Mouse (Mus musculus) brown adipose tissue, adult 24 weeks (tissue): Measurements from ENCODE around the gene Synm. TPM values are rescaled to one million over a fixed set of nuclear protein-coding genes. Genes with fewer than 3 reads are reported as not detected.

Source experiments
- H3K27ac ChIP-seq: fragments of 200-500 bp; replicated peaks from 2 replicates; pipeline ENCODE4 v1.5.1; 2012; ENCODE audit warnings: low read depth, mild to moderate bottlenecking, low read length
- H3K4me1 ChIP-seq: fragments of 200-500 bp; 2 replicates; pipeline ENCODE4 v1.6.1; 2012; ENCODE audit warnings: low read length, mixed read lengths; ENCODE audit not compliant: control insufficient read depth, insufficient read depth, insufficient read length
- H3K4me3 ChIP-seq: fragments of 200-500 bp; 2 replicates; pipeline ENCODE4 v1.5.1; 2012; ENCODE audit warnings: low read depth, mild to moderate bottlenecking, low read length, moderate library complexity; ENCODE audit not compliant: insufficient read depth
- polyA plus RNA-seq: library from polyadenylated mRNA; stranded (reverse); fragments of >200 nt; gene quantifications from 2 replicates; pipeline ENCODE4 v1.2.4, GENCODE M21; 2012; ENCODE audit not compliant: missing spikeins, insufficient read depth, insufficient read length

Gene Synm
- polyA plus RNA-seq, 1 experiment = 5.0 TPM

DNA sequence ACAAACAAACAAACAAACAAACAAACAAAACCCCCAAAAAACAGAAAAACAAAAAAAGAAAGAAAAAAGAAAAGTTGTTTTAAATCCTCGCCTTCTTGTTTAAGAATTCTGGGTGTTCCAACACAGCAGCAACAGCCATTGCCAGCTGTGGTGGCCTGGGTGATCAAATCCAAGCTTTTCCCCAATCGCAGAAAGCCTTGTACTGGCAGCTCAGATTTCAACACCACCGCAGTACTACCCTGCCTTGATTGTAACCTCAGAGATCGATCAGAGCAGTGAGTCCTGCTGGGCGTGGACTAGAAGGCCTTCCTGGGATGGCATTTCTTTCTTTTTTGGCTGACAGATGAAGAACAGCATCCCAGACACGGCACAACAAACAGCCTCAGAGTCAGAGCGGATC is 63.6 kb downstream of the Synm start:
- no peak overlapping the region for H3K27ac ChIP-seq
- H3K4me3 ChIP-seq = no peak overlapping the region
- peaks cover 2% of the 10 kb centered on the region; the same call in 1 of the 2 replicates for H3K4me1 ChIP-seq

GRCm38 (mm10) chr7:67692791-67693538 is 66.6 kb downstream of the Synm start:
- no peak overlapping the region for H3K27ac ChIP-seq
- H3K4me3 ChIP-seq = no peak overlapping the region
- peaks cover 2% of the 10 kb centered on the region; the same call in 1 of the 2 replicates for H3K4me1 ChIP-seq

GRCm38 (mm10) chr7:67692141-67692540 is 67.4 kb downstream of the Synm start:
- H3K27ac ChIP-seq = no peak overlapping the region
- H3K4me3 ChIP-seq = no peak overlapping the region
- peaks cover 2% of the 10 kb centered on the region; the same call in 1 of the 2 replicates for H3K4me1 ChIP-seq

- Histone ChIP-seq H3K4me3 (no peak overlapping the region), H3K27ac (no peak overlapping the region), H3K4me1 (peaks cover 2% of the 10 kb centered on the region; the same call in 1 of the 2 replicates)
Measured at GRCm38 (mm10) chr7:67691036-67691435, 68.5 kb downstream of the Synm start.

GRCm38 (mm10) chr7:67689793-67690192 is 69.7 kb downstream of the Synm start:
- Histone ChIP-seq H3K4me1 (peaks cover 2% of the 10 kb centered on the region; the same call in 1 of the 2 replicates), H3K4me3 (no peak overlapping the region), H3K27ac (no peak overlapping the region)

GRCm38 (mm10) chr7:67688281-67688680 is 71.3 kb downstream of the Synm start:
- H3K4me3 ChIP-seq = no peak overlapping the region
- H3K27ac ChIP-seq = no peak overlapping the region

GRCm38 (mm10) chr7:67686545-67686944 is 73.0 kb downstream of the Synm start:
- H3K27ac ChIP-seq = no peak overlapping the region
- no peaks in the 10 kb centered on the region; the same call in 1 of the 2 replicates for H3K4me1 ChIP-seq
- no peak overlapping the region for H3K4me3 ChIP-seq

More at GRCm38 (mm10) chr7:67688281-67688680, 71.3 kb downstream of the Synm start:
- H3K4me1 ChIP-seq = peaks cover 2% of the 10 kb centered on the region; the same call in 1 of the 2 replicates

DNA sequence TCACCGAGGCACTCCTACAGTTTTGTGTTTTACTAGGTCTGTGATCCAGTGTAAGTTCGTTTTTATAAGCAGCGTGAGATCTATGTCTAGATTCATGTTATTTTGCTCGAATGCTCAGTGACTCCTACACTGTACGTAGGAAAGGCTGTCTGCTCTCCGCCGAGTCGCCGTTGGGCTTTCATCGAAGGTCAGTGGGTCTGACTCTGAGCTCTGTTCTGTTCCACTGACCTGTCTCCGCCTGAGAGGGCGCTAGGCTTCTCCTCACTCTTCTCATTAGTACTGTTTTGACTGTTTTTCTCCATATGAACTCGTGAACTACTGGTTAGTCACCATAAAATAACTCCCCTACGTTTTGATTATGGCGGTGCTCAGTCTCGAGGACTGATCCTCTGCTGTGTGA is 76.5 kb downstream of the Synm start:
- Histone ChIP-seq H3K27ac (no peak overlapping the region), H3K4me3 (no peak overlapping the region), H3K4me1 (no peaks in the 10 kb centered on the region)

- Histone ChIP-seq H3K4me3 (no peak overlapping the region), H3K27ac (no peak overlapping the region)
Measured at GRCm38 (mm10) chr7:67681078-67681477, 78.5 kb downstream of the Synm start.

More at GRCm38 (mm10) chr7:67681078-67681477, 78.5 kb downstream of the Synm start:
- no peaks in the 10 kb centered on the region for H3K4me1 ChIP-seq

Other genes with a start within 250 kb of the Synm start
- 11.2 and 16.2 TPM in 2 replicates for gene Lrrc28, start 114.5 kb downstream of the Synm start, polyA plus RNA-seq
- gene Ttc23, start 112.3 kb downstream of the Synm start, polyA plus RNA-seq = 13.3 and 16.1 TPM in 2 replicates
- gene Igf1r, start 193.1 kb upstream of the Synm start, polyA plus RNA-seq = 2.3 and 2.8 TPM in 2 replicates